Mouse (Mus musculus) midbrain, embryonic 14.5 days (tissue): ENCODE results near the gene Myo1d. TPM values are rescaled to one million over a fixed set of nuclear protein-coding genes. Genes with fewer than 3 reads are reported as not detected.
"Not testable (repeated sequence)": the region's sequence is repeated elsewhere in the genome, so short reads cannot be mapped to it uniquely, and the experiment has no call there.

ENCODE experiments used
- ATAC-seq: fragments of 200-750 bp; cut with Nextera tagmentation; 2 replicates; pipeline ENCODE4 v1.8.0; 2017; ENCODE audit warnings: moderate number of reproducible peaks, moderate library complexity; ENCODE audit not compliant: low FRiP score, low TSS enrichment
- DNase-seq: peaks from one replicate; pipeline ENCODE4 v3.0.0-alpha.2; 2015
- H3K27ac ChIP-seq: fragments of 300-500 bp; sonication (generic); replicated peaks from 2 replicates; pipeline ENCODE4 v1.5.1; 2014; ENCODE audit warnings: mild to moderate bottlenecking, low read depth, low read length, moderate library complexity
- H3K27me3 ChIP-seq: fragments of 300-500 bp; sonication (generic); 2 replicates; pipeline ENCODE4 v1.6.1; 2014; ENCODE audit warnings: low read length, control low read depth, mixed read lengths; ENCODE audit not compliant: control insufficient read depth, insufficient read depth
- H3K36me3 ChIP-seq: fragments of 300-500 bp; sonication (generic); 2 replicates; pipeline ENCODE4 v1.6.1; 2014; ENCODE audit warnings: low read length, control low read depth; ENCODE audit not compliant: control insufficient read depth, insufficient read depth
- H3K4me1 ChIP-seq: fragments of 300-500 bp; sonication (generic); 2 replicates; pipeline ENCODE4 v1.6.1; 2014; ENCODE audit warnings: mild to moderate bottlenecking, antibody characterized with exemption, low read length, control low read depth; ENCODE audit not compliant: control insufficient read depth, insufficient read depth
- H3K4me2 ChIP-seq: fragments of 300-500 bp; sonication (generic); 2 replicates; pipeline ENCODE4 v1.6.1; 2014; ENCODE audit warnings: mild to moderate bottlenecking, low read length, moderate library complexity
- H3K4me3 ChIP-seq: fragments of 300-500 bp; sonication (generic); replicated peaks from 2 replicates; pipeline ENCODE4 v1.5.1; 2014; ENCODE audit warnings: low read depth, low read length
- H3K9ac ChIP-seq: fragments of 300-500 bp; sonication (generic); replicated peaks from 2 replicates; pipeline ENCODE4 v1.6.1; 2014; ENCODE audit warnings: mild to moderate bottlenecking, low read length, moderate library complexity
- H3K9me3 ChIP-seq: fragments of 300-500 bp; sonication (generic); 2 replicates; pipeline ENCODE4 v1.6.1; 2016; ENCODE audit warnings: low read length, control low read depth, mixed read lengths; ENCODE audit not compliant: control insufficient read depth
- WGBS: fragments of 180-500 bp; shearing (Covaris S2); extraction: QIAGEN DNeasy Blood & Tissue Kit; methylation state at CpG from one replicate; pipeline ENCODE4 v1.1.7; 2014; 5-methylcytosine and 5-hydroxymethylcytosine counted together
- polyA plus RNA-seq: library from polyadenylated mRNA; unstranded; fragments of >200 nt; fragmentation: Nextera tagmentation; extraction: Ambion mirVana; gene quantifications from 2 replicates; pipeline ENCODE4 v1.2.1, GENCODE M21; 2014

Gene Myo1d
- polyA plus RNA-seq, 1 experiment from 2014 or later, result 2.6 TPM

GRCm38 (mm10) chr11:80474846-80475245, 305.0 kb downstream of the Myo1d start:
- no peak for DNase-seq
- 94% methylated on average over 11 of the region's 11 CpGs for WGBS
- no peak overlapping the region for H3K4me3 ChIP-seq
- H3K9ac ChIP-seq, result no peak overlapping the region
- no peak overlapping the region for H3K4me2 ChIP-seq
- no peaks in the 10 kb centered on the region for H3K9me3 ChIP-seq
- peaks cover 11% of the 10 kb centered on the region for H3K4me1 ChIP-seq
- H3K36me3 ChIP-seq, result peaks cover 44% of the 10 kb centered on the region
- ATAC-seq, result no peak
- no peaks in the 10 kb centered on the region for H3K27me3 ChIP-seq
- H3K27ac ChIP-seq, result no peak overlapping the region

GRCm38 (mm10) chr11:80474175-80474691, 305.6 kb downstream of the Myo1d start:
- Histone ChIP-seq H3K9ac (no peak overlapping the region), H3K9me3 (no peaks in the 10 kb centered on the region), H3K36me3 (peaks cover 45% of the 10 kb centered on the region), H3K4me3 (no peak overlapping the region), H3K4me1 (0 out of 2 replicates have a peak, but pooled peaks cover 5% of the 10 kb centered on the region), H3K27ac (no peak overlapping the region), H3K4me2 (no peak overlapping the region), H3K27me3 (no peaks in the 10 kb centered on the region)
- ATAC-seq, result no peak
- 56% methylated on average over 2 of the region's 2 CpGs for whole genome bisulfite sequencing
- peak; percentile 64 for DNase-seq

GRCm38 (mm10) chr11:80471836-80472605, 307.8 kb downstream of the Myo1d start:
- WGBS, result 77% methylated on average over 16 of the region's 16 CpGs
- Histone ChIP-seq H3K4me3 (no peak overlapping the region), H3K36me3 (peaks cover 56% of the 10 kb centered on the region), H3K4me1 (0 out of 2 replicates have a peak, but pooled peaks cover 5% of the 10 kb centered on the region), H3K27ac (no peak overlapping the region), H3K9me3 (no peaks in the 10 kb centered on the region), H3K4me2 (no peak overlapping the region), H3K27me3 (no peaks in the 10 kb centered on the region), H3K9ac (no peak overlapping the region)
- ATAC-seq (no peak), DNase-seq (no peak)

DNA sequence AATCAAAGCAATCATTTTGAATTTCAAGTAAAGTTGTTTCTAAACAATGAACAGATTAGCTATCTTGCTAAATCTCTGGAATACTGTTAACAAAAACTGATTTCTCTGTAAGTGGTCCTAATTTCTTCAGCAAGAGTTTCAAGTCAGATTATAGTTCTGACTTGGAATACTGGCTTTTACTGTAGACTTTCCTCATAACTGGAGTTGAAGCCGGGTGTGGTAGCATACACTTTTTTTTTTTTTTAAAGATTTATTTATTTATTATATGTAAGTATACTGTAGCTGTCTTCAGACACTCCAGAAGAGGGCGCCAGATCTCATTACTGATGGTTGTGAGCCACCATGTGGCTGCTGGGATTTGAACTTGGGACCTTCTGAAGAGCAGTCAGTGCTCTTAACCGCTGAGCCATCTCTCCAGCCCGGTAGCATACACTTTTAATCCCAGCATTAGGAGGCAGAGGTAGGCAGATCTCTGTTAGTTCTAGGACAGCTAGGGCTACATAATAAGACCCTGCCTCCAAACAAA, 316.2 kb downstream of the Myo1d start:
- not testable (repeated sequence) for H3K4me3 ChIP-seq, H3K9ac ChIP-seq, DNase-seq, H3K27ac ChIP-seq, H3K27me3 ChIP-seq, H3K4me1 ChIP-seq, ATAC-seq, H3K4me2 ChIP-seq, H3K9me3 ChIP-seq
- WGBS, result 89% methylated on average over 4 of the region's 4 CpGs
- H3K36me3 ChIP-seq, result peaks cover 84% of the 10 kb centered on the region

DNA sequence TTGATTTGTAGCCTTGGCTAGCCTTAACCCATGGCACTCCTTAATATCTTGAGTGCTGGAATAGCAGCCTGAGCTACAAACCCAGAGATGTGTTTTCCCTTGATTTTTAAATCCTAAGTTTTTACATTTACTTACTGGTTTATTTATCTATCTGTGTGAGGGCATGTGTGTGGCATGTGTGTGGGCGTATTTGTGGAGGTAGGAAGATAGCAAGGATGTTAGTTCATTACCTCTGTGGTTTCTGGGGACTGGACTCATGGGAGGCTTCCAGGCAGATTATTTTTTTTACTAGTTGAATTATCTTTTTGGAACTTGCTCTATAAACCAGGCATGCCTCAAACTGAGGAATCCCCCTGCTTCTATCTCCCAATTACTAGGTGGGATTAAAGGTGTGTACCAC, 326.6 kb downstream of the Myo1d start:
- DNase-seq (no peak), ATAC-seq (no peak)
- Histone ChIP-seq H3K36me3 (peaks cover 56% of the 10 kb centered on the region), H3K9me3 (no peaks in the 10 kb centered on the region), H3K4me2 (no peak overlapping the region), H3K4me1 (no peaks in the 10 kb centered on the region), H3K9ac (no peak overlapping the region), H3K4me3 (no peak overlapping the region), H3K27me3 (no peaks in the 10 kb centered on the region), H3K27ac (no peak overlapping the region)
- 96% methylated on average over 1 of the region's 1 CpGs for WGBS

DNA sequence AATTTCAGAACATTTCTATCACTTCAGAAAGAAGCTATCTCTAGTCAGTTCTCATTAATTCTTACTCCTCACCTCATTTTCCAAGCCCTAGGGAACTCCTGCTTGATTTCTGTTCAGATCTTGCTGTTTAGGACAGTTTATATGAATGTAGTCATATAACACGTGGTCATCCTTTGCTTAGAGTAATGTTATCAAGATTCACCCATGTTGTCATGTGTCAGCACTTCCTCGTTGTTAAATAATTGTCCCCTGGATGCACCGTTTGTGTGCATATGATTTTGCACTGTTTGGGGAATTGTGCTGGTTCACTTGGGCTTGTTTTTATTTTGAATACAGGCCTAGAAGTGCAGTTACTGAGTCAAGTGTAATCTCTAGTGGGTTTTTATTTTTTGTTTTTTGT, 327.6 kb downstream of the Myo1d start:
- WGBS, result 91% methylated on average over 3 of the region's 3 CpGs
- no peaks in the 10 kb centered on the region for H3K4me1 ChIP-seq
- no peaks in the 10 kb centered on the region for H3K27me3 ChIP-seq
- no peak overlapping the region for H3K9ac ChIP-seq
- no peak overlapping the region for H3K27ac ChIP-seq
- H3K4me2 ChIP-seq, result no peak overlapping the region
- ATAC-seq, result no peak
- no peak for DNase-seq
- H3K9me3 ChIP-seq, result no peaks in the 10 kb centered on the region
- H3K4me3 ChIP-seq, result no peak overlapping the region
- peaks cover 56% of the 10 kb centered on the region for H3K36me3 ChIP-seq

DNA sequence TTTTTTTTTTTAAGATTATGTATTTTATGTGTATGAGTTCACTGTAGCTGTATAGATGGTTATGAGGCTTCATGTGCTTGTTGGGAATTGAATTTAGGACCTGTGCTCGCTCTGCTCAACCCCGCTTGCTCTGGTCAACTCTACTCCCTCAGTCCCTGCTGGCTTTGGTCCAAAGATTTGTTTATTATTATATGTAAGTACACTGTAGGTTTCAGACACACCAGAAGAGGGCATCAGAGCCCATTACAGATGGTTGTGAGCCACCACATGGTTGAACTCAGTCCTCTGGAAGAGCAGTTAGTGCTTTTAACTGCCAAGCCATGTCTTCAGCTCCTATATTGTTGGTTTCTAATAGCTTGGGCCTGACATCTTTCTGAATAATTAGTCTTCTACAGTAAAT, 330.0 kb downstream of the Myo1d start:
- no peaks in the 10 kb centered on the region for H3K4me1 ChIP-seq
- H3K27me3 ChIP-seq, result no peaks in the 10 kb centered on the region
- no peak overlapping the region for H3K27ac ChIP-seq
- peaks cover 60% of the 10 kb centered on the region for H3K36me3 ChIP-seq
- H3K9me3 ChIP-seq, result no peaks in the 10 kb centered on the region
- ATAC-seq (no peak), DNase-seq (peak; percentile 15)
- no peak overlapping the region for H3K9ac ChIP-seq
- 98% methylated on average over 2 of the region's 2 CpGs for WGBS
- H3K4me3 ChIP-seq, result no peak overlapping the region
- H3K4me2 ChIP-seq, result no peak overlapping the region

DNA sequence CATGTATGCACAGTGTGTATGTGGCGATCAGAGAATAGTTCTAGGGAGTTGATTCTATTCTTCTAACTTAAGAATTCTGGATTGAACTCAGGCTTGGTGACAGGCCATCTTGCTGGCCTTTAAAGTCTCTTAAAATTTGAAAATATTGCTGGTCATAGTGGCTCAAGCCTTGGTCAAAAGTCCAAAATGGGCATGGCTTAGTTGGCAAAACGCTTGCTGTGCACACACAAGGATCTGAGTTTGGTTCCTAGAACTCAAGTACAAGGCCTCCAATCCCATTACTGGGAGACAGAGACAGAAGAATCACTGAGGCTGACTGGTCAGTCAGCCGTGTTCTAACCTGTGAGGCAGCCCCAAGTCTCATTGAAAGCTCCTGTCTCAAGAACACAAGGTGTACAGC, 332.9 kb downstream of the Myo1d start:
- no peak for ATAC-seq
- Histone ChIP-seq H3K9me3 (no peaks in the 10 kb centered on the region), H3K9ac (no peak overlapping the region), H3K4me2 (no peak overlapping the region), H3K27me3 (no peaks in the 10 kb centered on the region), H3K4me3 (no peak overlapping the region), H3K36me3 (peaks cover 69% of the 10 kb centered on the region), H3K4me1 (no peaks in the 10 kb centered on the region), H3K27ac (no peak overlapping the region)
- WGBS, result 94% methylated on average over 3 of the region's 3 CpGs
- DNase-seq, result no peak
